Mouse (Mus musculus) cortical plate, adult 2 months (tissue): ENCODE data around the gene Fam221b.

Experiments
- CTCF ChIP-seq: fragments of 200-500 bp; IDR thresholded peaks from 2 replicates; pipeline ENCODE4 v1.5.1; 2011; ENCODE audit warnings: mild to moderate bottlenecking, control low read depth, low read length; ENCODE audit not compliant: insufficient read depth; ENCODE audit errors: extremely low read depth
- POLR2A ChIP-seq: fragments of 200-500 bp; IDR thresholded peaks from 2 replicates; pipeline ENCODE4 v1.6.1; 2011; ENCODE audit warnings: mild to moderate bottlenecking, low read length, control low read depth; ENCODE audit not compliant: insufficient read depth; ENCODE audit errors: extremely low read depth

DNA sequence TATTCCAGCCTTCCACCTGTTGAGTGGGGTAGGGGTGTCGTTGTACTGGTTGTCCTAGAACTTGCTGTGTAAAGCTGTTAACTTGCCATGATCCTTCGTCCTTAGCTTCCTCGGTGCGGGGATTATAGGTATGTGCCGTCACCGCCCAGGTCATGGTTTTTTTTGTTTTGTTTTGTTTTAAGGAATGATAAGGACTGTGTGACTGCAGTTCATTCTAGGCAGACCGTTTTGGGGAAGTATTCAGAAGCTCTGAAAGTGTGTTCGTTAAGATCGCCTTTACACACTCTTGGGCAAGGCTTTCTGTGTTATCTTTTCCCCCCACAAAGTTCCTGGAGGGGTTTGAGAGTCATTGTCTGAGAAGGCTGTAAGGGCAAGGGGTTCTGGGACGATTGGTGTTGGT is 56.4 kb downstream of the Fam221b start:
- TF ChIP-seq POLR2A (no peak), CTCF (no peak)
